Mouse (Mus musculus) erythroid progenitor cell, adult 5-6 weeks (primary cell): ENCODE results near the gene Bcas3. TPM values are rescaled to one million over a fixed set of nuclear protein-coding genes. Genes with fewer than 3 reads are reported as not detected.

Source experiments
- ATAC-seq: replicated peaks from 2 replicates; pipeline ENCODE4 v1.8.0; 2016; ENCODE audit warnings: moderate number of reproducible peaks, mild to moderate bottlenecking, moderate TSS enrichment, inconsistent platforms; ENCODE audit not compliant: poor library complexity, low FRiP score, severe bottlenecking
- total RNA-seq, 2 experiments: library from RNA; stranded (forward) in 1 of 2; stranded (reverse) in 1 of 2; fragments of 150-400 nt in 1 of 2; fragments of 186-747, 209-891 nt in 1 of 2; gene quantifications; 2 replicates each; pipeline versions ENCODE4 v1.2.3 to v1.2.4; 2015 to 2017; ENCODE audit warnings: low replicate concordance in 2 of 2

Bcas3 gene
- total RNA-seq, 2 experiments from 2014 or later, result 35.8 to 60.8 TPM

DNA sequence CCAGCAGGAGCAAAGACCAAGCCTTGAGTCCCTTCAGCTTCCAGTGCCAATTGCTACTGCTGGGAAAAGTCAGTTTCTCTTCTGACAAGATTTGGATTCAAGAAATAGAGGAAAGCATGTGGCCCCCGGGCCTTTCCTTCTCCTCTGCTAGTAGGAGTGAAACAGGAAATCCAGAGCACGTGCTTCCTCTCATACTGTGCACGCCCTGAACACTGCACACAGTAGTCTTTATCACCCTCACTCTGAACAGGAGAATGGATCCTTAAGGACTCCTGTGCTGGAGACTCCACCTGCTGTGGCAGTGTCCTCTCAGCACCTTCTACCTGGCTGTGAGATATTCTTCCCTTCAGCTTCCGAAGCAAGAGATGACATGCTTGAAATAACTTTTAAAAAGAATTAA, 458.3 kb downstream of the Bcas3 start:
- no peak for ATAC-seq

DNA sequence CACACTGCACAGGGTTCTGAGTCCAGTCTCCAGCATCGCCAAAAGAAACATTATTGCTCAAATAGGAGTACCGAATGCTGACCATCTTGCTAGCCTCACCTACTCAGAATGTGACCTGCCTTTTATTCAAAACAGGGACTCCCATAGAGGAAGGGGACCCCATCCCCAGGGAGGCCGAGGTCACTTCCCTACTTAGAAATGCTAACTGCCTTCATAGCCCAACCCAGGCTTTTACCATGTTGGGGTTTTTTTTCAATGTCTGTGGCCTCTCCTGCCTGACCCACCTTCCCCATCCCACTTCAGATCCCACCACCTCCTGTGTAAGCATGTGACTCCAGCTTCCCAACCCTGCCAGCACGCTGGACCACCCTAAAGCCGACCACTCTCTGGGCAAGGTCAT, 458.7 kb downstream of the Bcas3 start:
- no peak for ATAC-seq

DNA sequence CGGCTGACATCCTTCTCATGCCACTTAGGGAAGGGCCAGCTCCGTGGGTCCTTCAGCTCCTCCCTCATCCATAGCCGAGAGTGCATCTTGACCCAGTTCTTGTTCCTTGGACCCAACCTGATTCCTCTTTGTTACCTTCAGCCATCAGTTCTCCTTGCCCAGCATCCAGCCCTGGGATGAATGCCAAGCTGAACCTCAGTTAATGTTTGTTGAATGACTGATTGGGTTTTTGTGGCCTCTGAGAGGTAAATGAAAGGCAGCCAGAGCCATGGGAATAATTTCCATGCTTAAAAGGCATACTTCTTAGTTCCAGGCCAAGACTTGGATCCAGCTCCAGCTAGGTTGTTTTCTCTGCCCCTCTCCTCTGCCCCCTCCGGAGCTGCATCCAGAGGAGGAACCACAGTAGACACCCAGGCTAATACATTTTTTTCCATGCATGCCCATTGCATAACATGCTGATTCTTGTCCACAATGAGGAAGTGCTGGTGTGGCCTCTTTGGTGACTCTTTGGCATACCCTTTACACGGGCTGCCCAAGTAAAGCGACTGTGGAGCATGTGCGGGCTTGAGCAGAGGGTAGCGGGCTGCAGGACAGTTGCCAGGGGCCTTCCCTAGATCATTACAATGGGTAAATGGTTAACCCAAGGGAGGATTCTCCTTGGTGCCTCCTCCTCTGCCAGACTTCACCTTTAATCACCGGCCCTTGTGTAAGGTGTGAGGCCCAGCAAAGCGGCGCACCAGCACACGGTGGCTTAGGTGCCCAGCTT, 459.4 kb downstream of the Bcas3 start:
- no peak for ATAC-seq

DNA sequence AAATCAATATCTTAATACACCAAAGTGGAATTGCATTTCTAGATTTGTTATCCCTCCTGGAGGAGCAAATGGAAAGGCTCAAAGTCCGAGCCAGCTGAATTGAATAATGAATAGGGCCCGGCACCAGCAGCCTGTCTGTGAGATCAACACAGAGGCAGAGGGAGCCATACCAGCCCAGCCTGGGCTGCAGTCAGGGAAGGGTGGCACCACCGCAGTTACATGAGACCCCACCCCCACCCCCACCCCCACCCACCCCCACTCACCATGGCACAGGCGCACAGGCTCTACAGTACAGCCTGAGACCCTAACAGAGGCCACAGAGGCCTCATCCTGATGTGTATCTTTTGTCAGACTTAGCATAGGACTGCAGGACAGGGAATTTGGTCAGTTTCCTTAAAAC, 461.7 kb downstream of the Bcas3 start:
- no peak for ATAC-seq

DNA sequence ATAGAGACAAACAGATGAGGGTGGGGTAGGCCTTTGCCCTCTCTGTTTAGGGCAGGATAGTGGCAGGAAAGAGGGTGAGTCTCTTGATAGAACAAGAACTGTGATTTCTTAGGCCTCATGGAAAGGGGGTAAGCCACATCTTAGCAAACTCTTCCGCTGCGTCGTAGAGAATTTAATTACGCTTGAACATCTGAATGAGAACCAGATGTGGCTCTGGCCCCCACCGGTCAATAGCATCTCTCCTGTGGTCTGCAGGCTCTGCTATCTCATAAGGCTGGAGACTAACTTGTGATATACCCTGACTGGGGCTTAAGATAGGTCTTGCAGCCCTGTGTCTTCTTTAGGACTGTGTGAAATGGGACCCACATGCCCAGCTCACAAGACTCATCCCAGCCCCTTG, 463.5 kb downstream of the Bcas3 start:
- no peak for ATAC-seq

DNA sequence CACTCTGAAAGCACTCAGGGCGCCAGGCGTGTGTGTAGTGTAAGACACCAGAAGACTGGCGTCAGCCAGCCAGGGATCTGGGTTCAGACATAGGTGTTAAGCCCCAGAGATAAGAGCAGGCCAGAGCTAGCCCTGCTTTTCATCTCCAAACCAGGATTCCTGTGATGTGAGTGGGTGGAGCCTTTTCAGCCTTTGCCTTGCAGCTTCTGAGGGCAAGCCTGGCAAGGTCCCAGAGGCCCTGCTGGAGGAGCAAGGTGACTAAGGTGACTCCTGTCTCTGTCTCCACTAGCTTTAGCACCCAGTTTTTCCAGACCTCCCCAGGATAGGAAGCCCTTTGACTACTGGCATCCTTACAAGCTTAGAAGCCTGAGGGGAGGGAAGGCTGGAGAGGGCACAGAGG, 465.4 kb downstream of the Bcas3 start:
- no peak for ATAC-seq

DNA sequence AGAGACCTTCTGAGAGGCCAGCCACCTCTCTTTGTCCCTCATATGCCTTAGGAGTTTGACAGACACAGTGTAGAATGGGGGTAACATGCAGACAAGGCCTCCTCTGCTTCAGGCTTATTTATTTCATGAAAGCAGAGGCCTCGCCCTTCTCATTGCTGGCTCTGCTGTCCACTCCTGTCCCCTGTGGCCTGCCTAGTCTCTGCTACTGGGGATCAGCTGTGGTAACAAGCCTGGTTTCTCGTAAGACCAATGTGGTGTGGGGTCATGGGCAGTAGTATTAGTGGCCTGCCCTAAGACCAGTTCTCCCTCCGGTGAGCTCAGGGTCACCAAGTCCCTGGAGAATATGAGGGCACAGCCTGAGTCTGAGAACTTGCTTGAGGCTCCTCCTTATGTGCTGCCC, 468.0 kb downstream of the Bcas3 start:
- no peak for ATAC-seq

DNA sequence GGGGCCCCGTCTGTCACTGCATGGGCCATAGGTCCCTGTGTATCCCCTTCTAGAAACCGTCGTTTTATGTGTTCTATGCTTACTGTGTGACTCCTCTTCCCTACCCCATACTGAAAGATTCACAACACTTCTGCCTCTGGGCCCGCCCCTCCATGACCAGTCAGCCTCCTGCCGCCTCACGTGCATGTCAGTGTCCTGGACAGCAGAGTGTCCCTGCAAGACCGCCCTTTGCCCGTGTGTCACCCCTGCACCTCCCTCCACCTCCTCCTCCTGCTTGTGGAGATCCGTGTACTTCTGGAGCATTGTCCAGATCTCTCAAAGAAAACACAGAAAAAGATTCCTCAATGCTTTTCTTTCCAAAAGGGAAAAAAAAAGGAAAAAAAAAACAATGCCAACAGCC, 468.7 kb downstream of the Bcas3 start:
- ATAC-seq, result no peak

DNA sequence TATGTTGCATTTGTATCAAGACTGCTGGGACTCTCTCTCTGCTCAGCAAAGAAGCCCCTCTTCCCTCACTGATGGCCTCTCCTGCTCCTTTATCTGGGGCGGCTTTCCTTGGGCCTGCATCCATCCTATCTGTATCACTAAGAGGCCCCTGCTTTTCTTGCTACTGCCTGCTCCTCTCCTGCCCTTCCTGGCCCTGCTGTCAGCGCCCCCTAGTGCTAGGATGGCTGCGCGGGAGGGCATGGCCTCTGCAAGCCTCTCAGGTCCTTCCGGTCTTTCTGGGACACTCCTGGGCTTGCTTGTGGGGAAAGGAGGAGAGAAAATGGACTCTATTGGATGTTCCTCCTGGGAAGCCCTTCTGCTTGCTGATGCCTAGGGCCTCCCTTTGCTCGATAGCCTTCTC, 470.2 kb downstream of the Bcas3 start:
- ATAC-seq, result peak; percentile 71

DNA sequence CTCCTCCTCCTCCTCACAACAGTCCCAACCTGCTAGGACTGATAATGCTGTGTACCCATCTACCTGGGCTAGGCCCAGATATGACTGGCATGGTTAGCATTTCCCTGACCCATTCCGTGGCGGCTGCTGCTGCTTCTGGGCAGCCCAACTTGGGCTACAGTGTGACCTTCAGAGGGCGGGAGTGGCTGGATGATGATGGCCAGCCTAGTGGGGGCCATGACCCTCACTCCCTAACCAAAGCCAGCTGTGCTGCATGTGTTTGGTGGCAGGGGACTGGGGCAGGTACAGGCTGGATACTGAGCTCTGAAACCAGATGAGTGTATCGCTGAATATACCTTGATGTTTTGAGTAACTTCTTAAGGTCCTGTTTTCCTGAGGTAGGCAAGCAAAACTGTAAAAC, 470.8 kb downstream of the Bcas3 start:
- ATAC-seq, result no peak

DNA sequence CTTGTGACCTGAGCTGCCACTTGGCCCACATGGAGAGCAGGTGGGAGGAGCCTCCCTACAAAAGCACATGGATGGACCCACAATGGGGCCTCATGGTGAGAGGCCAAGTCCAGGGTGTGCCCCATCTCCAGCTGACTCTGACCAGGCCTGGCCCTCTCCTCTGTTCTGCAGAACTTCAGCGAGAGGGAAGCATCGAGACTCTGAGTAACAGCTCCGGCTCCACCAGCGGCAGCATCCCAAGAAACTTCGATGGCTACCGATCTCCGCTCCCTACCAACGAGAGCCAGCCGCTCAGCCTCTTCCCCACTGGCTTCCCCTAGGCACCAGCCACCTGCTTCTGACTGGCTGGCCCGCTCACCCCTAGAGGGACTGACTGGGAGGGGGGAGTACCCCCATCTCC, 472.1 kb downstream of the Bcas3 start:
- no peak for ATAC-seq

DNA sequence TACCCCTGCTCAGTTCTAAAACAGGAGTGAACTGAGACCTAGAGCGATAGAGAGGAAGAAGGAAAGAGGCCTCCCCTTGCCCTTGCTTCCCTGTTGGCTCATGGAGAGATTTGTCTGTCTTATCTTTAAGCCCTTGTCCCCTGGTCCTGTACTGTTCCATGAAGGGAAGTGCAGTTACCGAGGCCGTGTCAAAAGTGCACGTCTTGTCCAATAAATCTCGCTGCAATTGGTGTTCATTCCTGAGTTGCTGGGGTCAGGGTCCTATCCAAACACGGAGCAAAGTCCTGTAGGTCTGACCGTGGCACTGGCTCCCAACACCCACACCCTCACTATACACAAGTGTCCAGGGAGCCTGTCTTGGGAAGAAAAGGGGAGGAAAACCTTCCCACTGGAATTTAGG, 472.9 kb downstream of the Bcas3 start:
- ATAC-seq, result no peak

DNA sequence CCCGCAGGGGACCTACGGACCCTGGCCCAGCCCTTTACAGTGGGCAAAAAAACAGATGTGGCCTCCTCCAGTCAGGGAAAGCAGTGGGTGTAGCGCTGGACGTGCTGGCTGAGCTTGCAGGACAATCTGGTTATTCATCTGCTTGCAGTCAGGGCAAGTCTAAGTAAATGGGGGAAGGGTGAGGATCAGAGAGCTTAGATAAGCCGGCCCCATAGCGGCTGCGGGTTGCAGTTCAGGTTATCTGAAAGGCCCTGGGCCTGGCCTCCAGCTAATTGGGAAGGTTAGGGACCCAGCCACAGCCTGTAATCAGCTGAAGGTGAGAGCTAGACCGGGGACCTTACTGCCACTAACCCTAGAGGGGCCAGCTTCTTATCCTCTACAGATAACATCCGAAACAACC, 474.4 kb downstream of the Bcas3 start:
- ATAC-seq, result no peak

DNA sequence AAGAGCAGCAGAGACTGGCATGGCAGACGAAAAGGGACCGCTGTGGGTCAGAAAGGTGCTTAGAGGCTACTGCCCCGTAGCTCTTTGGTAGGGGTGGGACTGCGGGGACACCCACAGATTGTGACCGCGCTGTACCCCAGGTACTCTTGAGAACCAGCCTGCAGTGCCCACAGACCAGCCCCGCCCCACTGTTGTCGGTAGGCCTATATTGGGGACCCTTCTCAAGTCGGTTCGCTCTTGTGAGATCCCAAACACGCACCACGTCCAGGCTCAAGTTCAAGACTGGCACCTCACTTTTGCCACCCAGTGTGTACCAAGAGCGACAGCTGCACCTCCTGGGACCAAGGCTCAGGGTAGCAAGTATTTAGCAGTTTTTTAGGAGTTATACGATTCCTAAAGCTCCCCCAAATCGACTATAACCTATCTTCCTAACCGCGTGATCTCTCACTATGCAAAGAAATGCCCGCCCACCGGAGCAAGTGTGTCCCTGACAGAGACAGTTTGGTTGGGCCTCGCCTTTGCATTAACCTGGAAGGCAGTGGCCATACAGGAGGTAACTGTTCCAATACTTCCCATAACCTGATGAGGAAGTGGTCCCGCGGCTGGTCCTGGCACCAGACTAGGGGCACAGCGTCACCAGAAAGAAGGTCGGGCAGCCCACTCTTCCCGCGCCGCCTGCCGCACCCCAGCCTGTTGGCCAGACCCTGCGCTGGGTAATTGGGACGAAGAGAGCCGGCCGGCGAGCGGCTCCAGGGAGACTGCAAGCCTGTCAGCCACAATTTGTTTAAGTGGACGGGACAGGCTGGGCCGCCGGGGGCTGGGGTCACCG, 475.9 kb downstream of the Bcas3 start:
- no peak for ATAC-seq

DNA sequence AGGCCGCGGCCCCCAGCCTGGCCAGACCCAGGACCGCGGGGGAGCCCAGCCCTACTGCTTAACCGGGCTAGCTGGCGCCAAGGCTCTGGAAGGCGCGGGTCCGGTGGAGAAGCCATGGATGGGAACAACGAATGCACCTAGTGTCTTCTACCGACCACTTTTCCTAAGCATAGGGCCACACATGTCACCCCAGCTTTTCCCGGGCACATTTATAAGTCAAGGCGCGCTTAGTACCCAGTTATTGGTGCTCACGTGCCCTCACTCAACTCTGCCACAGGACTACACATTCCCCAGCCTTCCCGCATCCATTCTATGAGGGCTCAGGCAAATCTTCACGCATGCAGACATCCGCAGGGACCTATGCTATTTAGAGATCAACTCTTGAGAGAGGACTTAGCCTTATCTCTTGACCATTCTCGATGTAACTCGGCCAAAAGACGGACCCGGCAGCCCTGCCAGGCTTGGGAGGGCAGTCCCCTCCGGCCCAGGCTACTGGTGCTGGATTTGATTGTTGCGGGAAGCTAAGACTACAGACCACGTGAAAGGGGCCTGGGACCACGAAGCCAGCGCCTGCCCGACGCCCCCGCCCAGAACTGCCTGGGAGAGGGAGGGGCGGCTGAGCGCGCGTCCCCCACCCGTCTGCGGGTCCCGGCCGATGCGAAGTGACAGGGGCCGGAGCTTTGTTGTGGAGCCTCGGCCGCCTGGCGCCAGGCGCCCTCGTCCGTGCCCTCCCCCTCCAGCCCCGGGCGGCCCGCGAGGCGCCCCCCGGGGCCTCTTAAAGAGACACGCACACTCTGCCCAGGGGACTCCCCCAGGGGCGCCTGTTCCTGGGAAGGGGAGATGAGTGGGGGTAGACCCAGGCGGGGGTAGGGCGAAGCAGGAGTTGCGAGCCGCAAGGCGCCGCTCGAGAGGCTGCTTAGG, 476.8 kb downstream of the Bcas3 start:
- no peak for ATAC-seq

DNA sequence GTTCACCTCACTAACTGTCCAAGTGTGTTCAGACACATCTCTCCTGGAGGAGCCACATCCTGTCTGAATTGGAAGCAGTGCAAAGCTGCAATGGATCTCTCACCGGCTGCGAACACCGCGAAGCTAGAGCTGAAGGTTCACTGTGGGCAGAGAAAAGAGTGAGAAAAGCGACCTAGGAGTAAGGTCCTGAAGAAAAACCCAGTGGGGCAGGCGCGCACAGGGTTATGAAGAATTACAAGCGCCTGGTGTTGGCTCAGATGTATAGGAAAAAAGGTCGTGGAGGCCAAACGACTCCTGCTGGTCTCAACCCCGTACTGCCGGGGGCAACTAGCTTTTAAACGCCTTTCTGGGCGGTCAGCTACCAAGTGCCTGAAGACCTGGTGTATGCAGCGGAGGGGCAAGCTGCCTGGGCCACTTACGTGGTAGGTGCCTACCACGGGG, 478.0 kb downstream of the Bcas3 start:
- no peak for ATAC-seq

DNA sequence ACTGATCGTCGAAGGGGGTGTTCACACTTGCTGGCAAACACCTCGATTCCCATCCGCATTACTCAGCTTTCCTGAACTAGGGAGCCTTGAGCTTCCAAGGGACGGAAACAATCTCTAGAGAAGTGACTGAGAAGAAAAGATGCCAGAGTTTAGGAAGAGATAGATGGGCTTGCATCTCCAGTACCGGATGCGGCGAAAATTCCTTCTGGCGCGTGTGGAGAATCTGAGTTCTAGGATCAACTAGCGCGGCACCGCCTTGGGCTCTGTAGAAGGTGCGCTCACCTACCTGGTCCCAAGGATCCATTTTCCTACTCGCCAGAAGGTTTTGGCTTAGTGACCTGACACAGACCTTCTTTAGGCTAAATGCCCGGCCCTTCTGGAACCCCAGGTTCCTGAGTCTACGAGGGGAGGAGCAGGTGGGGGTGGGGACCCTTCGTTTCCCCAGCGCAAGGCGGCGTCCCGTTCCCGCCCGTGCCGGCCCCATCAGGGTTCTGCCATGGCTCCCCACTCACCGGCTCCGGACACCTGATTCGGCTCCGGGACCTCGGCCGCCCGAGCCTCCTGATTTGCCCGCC, 478.8 kb downstream of the Bcas3 start:
- no peak for ATAC-seq

DNA sequence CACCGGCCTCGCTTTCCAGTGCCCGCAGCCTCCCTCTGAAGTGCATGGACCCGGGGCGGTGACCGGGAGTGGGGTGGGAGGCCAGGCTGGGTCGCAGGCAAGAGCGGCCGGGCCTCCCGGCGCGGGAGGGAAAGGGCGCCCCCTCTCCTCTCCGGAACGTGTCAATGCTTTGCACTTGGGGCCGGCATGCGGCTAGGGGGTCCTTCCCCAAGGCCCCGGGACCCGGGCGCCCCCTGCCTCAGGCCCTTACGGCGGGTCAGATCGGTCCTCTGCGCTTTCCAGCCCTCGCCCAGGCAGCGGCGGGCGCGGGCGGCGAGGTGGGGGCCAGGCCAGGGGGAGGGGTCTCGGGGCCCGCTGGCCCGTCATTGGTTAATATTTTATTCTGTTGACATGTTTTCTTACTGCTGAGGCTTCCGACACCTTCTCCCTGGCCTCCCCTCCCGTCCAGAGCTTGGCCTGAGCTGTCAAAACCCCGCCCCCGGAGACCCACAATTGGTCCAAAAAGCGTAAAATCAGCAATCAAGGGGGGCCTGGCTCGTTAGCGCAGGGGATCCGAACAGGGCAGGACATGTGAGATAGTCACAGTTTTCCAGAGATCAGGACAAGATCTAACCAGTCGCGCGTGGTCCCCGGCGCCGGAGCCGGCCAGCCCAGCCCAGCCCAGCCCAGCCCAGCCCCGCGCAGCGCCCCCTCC, 479.4 kb downstream of the Bcas3 start, which contains the start of gene Tbx2:
Gene Tbx2 (plus strand): TSS at position 321 of the 694 bp plus-strand sequence.
- ATAC-seq, result no peak

DNA sequence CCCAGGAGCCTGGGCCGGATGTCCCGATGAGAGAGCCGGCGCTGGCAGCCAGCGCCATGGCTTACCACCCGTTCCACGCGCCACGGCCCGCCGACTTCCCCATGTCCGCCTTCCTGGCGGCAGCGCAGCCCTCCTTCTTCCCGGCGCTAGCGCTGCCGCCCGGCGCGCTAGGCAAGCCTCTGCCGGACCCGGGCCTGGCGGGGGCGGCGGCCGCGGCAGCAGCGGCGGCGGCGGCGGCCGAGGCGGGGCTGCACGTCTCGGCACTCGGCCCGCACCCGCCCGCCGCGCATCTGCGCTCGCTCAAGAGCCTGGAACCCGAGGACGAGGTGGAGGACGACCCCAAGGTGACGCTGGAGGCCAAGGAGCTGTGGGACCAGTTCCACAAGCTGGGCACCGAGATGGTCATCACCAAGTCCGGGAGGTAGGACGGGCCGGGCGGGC, 480.1 kb downstream of the Bcas3 start:
- no peak for ATAC-seq
